Mouse (Mus musculus) cerebellum, adult 2 months (tissue): ENCODE measurements at regions not wholly inside any gene's neighbourhood (a gene's known extent, or its start where the extent isn't known, plus 50 kb on each side); places are given as distances from the start of the nearest gene placed in this dataset.

Experiments
- CTCF ChIP-seq: fragments of 200-500 bp; IDR thresholded peaks from 2 replicates; pipeline ENCODE4 v1.5.1; 2011; ENCODE audit warnings: low read depth, mild to moderate bottlenecking, control low read depth, low read length, moderate library complexity, borderline replicate concordance; ENCODE audit not compliant: insufficient read depth
- POLR2A ChIP-seq: fragments of 200-500 bp; IDR thresholded peaks from 2 replicates; pipeline ENCODE4 v1.6.1; 2011; ENCODE audit warnings: low read length, control low read depth, borderline replicate concordance; ENCODE audit not compliant: insufficient read depth

DNA sequence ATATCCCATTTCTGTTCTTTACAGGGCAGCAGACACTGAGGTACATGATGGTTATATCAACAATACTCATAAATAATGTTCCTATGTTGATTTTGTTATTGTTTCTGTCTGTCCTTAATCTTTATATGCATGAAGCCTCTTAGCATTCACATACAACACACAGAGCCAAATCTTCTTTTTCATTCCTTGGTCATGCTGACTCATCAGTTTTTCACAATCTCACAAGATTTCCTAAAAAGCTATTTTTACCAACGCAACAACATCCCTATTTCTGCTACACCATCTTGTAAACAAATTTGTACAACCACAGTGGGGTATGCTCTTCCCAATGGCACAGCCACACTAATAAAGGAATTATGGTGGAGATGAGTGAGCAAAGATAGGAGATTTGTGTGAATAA lies 555.1 kb downstream of the Trib2 start:
- TF ChIP-seq POLR2A (no peak), CTCF (no peak)
